Mouse (Mus musculus): ENCODE results near the gene Slc25a21.

Slc25a21 gene

GRCm38 (mm10) chr12:57184401-57185147 lies 12.7 kb downstream of the Slc25a21 start:
- DNase-seq (ENCODE audit: low spot score): no peak

GRCm38 (mm10) chr12:57179465-57180188 lies 17.6 kb downstream of the Slc25a21 start:
- no peak for DNase-seq (ENCODE audit: low spot score)

- DNase-seq (ENCODE audit: low spot score): no peak
Observed at GRCm38 (mm10) chr12:57178818-57179217, 18.5 kb downstream of the Slc25a21 start.

GRCm38 (mm10) chr12:57163294-57163693 lies 34.0 kb downstream of the Slc25a21 start:
- no peak for DNase-seq (ENCODE audit: low spot score)

- no peak for DNase-seq (ENCODE audit: low spot score)
Observed at GRCm38 (mm10) chr12:57162840-57163239, 34.4 kb downstream of the Slc25a21 start.

GRCm38 (mm10) chr12:57159904-57160303 lies 37.4 kb downstream of the Slc25a21 start:
- no peak for DNase-seq (ENCODE audit: low spot score)

- no peak for DNase-seq (ENCODE audit: low spot score)
Observed at GRCm38 (mm10) chr12:57158266-57158665, 39.0 kb downstream of the Slc25a21 start.

- no peak for DNase-seq (ENCODE audit: low spot score)
Observed at GRCm38 (mm10) chr12:57138937-57139336, 58.3 kb downstream of the Slc25a21 start.

GRCm38 (mm10) chr12:57137809-57138208 lies 59.5 kb downstream of the Slc25a21 start:
- no peak for DNase-seq (ENCODE audit: low spot score)

GRCm38 (mm10) chr12:57118602-57119001 lies 78.7 kb downstream of the Slc25a21 start:
- DNase-seq (ENCODE audit: low spot score): no peak

GRCm38 (mm10) chr12:57115516-57115915 lies 81.8 kb downstream of the Slc25a21 start:
- no peak for DNase-seq (ENCODE audit: low spot score)

GRCm38 (mm10) chr12:57109363-57109762 lies 87.9 kb downstream of the Slc25a21 start:
- no peak for DNase-seq (ENCODE audit: low spot score)

GRCm38 (mm10) chr12:57102322-57102721 lies 95.0 kb downstream of the Slc25a21 start:
- DNase-seq (ENCODE audit: low spot score): no peak

GRCm38 (mm10) chr12:57100549-57100948 lies 96.7 kb downstream of the Slc25a21 start:
- no peak for DNase-seq (ENCODE audit: low spot score)

- no peak for DNase-seq (ENCODE audit: low spot score)
Observed at GRCm38 (mm10) chr12:57099066-57099465, 98.2 kb downstream of the Slc25a21 start.

- no peak for DNase-seq (ENCODE audit: low spot score)
Observed at GRCm38 (mm10) chr12:57098371-57098770, 98.9 kb downstream of the Slc25a21 start.

GRCm38 (mm10) chr12:57093107-57093506 lies 104.2 kb downstream of the Slc25a21 start:
- no peak for DNase-seq (ENCODE audit: low spot score)

- DNase-seq (ENCODE audit: low spot score): no peak
Observed at GRCm38 (mm10) chr12:57084519-57084918, 112.8 kb downstream of the Slc25a21 start.

- no peak for DNase-seq (ENCODE audit: low spot score)
Observed at GRCm38 (mm10) chr12:57083533-57083932, 113.7 kb downstream of the Slc25a21 start.

GRCm38 (mm10) chr12:57076606-57077005 lies 120.7 kb downstream of the Slc25a21 start:
- DNase-seq (ENCODE audit: low spot score): no peak

GRCm38 (mm10) chr12:57072616-57073015 lies 124.7 kb downstream of the Slc25a21 start:
- DNase-seq (ENCODE audit: low spot score): no peak

- no peak for DNase-seq (ENCODE audit: low spot score)
Observed at GRCm38 (mm10) chr12:57068607-57069006, 128.7 kb downstream of the Slc25a21 start.

GRCm38 (mm10) chr12:57019737-57020136 lies 177.5 kb downstream of the Slc25a21 start:
- no peak for DNase-seq (ENCODE audit: low spot score)
